Mouse (Mus musculus): ENCODE results near the gene C4b. TPM values are rescaled to one million over a fixed set of nuclear protein-coding genes. Genes with fewer than 3 reads are reported as not detected.
"Not testable (repeated sequence)": the region's sequence is repeated elsewhere in the genome, so short reads cannot be mapped to it uniquely, and the experiment has no call there.

Gene C4b
- 19.6 and 26.6 TPM in 2 replicates for polyA plus RNA-seq (2015; fragmentation: Nextera tagmentation; extraction: Ambion mirVana)

DNA sequence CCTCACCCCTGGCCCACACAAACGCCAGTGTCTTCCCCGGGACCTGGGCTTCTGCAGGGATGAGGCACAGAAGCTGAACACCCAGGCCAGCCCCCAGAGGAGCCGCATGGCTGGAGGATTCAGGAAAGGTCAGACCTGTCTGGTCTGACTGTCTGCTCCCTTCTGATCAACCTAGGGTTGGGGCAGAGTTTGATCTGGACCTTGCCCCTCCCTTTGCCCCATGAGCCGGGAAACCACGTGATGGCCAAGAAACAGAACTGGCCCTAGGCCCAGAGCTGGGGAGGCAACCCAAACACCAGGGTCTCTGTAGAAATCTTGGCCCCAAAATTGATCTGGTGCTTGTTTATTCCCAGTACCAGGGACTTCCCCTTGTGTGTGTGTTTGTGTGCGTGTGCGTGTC is at the start of gene C4b:
Gene C4b (minus strand): TSS at position 164 of the 400 bp plus-strand sequence.
- WGBS (ENCODE audit: insufficient replicate concordance) = 64% methylated on average over 7 of the region's 7 CpGs
- Histone ChIP-seq H3K9ac (ENCODE audit: low read depth, low read length) (no peak within 1 kb of the TSS), H3K4me2 (ENCODE audit: low read depth, low read length) (no peak within 1 kb of the TSS), H3K4me1 (ENCODE audit: control insufficient read depth, low read depth, low read length) (no peaks in the 10 kb centered on the region), H3K36me3 (ENCODE audit: control insufficient read depth, insufficient read depth) (no peaks in the 10 kb centered on the region), H3K27me3 (ENCODE audit: control insufficient read depth, insufficient read depth, low read depth, low read length) (no peaks in the 10 kb centered on the region), H3K4me3 (ENCODE audit: low read depth, low read length) (no peak within 1 kb of the TSS), H3K27ac (ENCODE audit: low read length) (peak within 1 kb of the TSS; percentile 53; the same call in 1 of the 2 replicates), H3K9me3 (replicated peaks; ENCODE audit: control insufficient read depth, low read length) (no peaks in the 10 kb centered on the region)
- peak; percentile 80 for ATAC-seq (ENCODE audit: low read depth)

DNA sequence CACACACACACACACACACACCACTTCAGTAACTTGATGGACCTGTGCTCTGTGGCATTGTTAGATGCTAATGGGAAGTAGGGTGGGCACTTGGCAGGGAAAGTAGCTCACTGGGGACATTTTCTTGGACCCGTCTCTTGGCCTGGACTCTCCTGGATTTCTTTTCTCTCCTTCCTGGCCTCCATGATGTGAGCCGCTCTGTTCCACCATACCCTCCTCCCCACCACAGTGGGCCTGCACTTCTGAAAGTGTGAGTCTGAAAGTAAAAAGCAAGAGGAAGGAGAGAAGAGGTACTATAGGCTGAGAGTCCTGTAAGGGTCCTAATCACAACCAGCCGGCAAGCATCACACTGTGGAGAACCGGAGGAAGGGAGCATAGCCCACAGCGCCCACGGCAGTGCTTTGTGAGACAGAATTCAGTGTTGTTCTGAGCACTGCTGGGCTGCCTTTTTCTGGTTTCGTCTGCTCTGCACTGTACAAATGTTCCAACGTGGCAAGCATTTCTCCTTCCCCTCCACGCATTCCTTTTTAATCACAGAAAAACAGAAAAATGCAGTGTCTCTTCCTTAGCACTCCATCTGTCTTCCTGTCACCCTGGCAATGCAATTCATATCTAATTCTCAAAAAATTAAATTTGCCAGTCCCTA is 34.1 kb upstream of the C4b start:
- Histone ChIP-seq H3K4me1 (ENCODE audit: control insufficient read depth, low read depth, low read length) (no peaks in the 10 kb centered on the region), H3K27me3 (ENCODE audit: control insufficient read depth, insufficient read depth, low read depth, low read length) (no peaks in the 10 kb centered on the region), H3K4me3 (ENCODE audit: low read depth, low read length) (no peak overlapping the region), H3K27ac (ENCODE audit: low read length) (no peak overlapping the region), H3K4me2 (ENCODE audit: low read depth, low read length) (no peak overlapping the region), H3K9ac (ENCODE audit: low read depth, low read length) (no peak overlapping the region), H3K36me3 (ENCODE audit: control insufficient read depth, insufficient read depth) (no peaks in the 10 kb centered on the region), H3K9me3 (replicated peaks; ENCODE audit: control insufficient read depth, low read length) (no peaks in the 10 kb centered on the region)
- ATAC-seq (ENCODE audit: low read depth) = no peak
- 58% methylated on average over 9 of the region's 9 CpGs for WGBS (ENCODE audit: insufficient replicate concordance)

DNA sequence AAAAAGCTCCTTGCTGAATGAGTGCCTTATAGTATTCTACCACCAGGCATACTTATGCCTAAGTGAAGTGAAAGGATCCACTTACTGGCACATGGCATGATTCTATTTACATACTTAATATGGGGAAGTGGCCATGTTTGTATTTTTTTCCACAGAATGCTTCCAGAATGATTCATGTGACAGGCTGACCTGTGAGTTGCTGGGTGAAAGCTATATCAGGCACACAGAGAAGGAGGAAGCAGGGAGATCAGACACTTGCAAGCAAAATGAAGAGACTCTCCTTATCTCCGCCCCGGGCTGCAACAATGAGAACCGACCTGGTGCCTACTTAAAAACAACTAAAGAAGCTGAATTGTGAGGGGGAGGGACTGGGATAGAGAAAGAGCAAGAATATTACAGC is 17.8 kb upstream of the C4b start:
- H3K4me3 ChIP-seq (ENCODE audit: low read depth, low read length) = no peak overlapping the region
- H3K4me2 ChIP-seq (ENCODE audit: low read depth, low read length) = no peak overlapping the region
- H3K36me3 ChIP-seq (ENCODE audit: control insufficient read depth, insufficient read depth) = no peaks in the 10 kb centered on the region
- H3K9me3 ChIP-seq (replicated peaks; ENCODE audit: control insufficient read depth, low read length) = no peaks in the 10 kb centered on the region
- no peak overlapping the region for H3K27ac ChIP-seq (ENCODE audit: low read length)
- no peak overlapping the region for H3K9ac ChIP-seq (ENCODE audit: low read depth, low read length)
- H3K27me3 ChIP-seq (ENCODE audit: control insufficient read depth, insufficient read depth, low read depth, low read length) = no peaks in the 10 kb centered on the region
- no peaks in the 10 kb centered on the region for H3K4me1 ChIP-seq (ENCODE audit: control insufficient read depth, low read depth, low read length)
- no peak for ATAC-seq (ENCODE audit: low read depth)
- WGBS (ENCODE audit: insufficient replicate concordance) = 53% methylated on average over 3 of the region's 3 CpGs

DNA sequence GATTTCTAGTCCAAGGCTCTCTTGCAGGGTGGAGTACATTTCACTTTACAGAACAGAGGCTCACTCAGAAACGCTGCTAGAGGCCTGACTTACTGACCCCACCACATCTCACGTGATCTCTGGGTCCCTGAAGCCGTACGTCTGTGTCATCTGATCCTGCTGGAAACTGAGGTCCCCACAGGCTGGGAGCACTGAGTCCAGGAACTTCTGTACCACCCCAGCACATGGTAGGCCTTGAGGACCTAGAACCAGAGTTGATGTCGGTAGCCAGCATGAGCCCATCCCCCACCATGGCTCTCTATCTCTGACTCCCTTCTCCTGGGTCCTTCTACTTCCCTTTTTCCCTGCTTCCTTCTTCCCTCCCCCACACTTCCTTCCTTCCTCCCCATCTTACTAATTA is 2.8 kb upstream of the C4b start:
- no peaks in the 10 kb centered on the region for H3K4me1 ChIP-seq (ENCODE audit: control insufficient read depth, low read depth, low read length)
- no peak overlapping the region for H3K27ac ChIP-seq (ENCODE audit: low read length)
- no peak for ATAC-seq (ENCODE audit: low read depth)
- no peaks in the 10 kb centered on the region for H3K9me3 ChIP-seq (replicated peaks; ENCODE audit: control insufficient read depth, low read length)
- WGBS (ENCODE audit: insufficient replicate concordance) = 50% methylated on average over 5 of the region's 5 CpGs
- H3K4me3 ChIP-seq (ENCODE audit: low read depth, low read length) = no peak overlapping the region
- no peak overlapping the region for H3K4me2 ChIP-seq (ENCODE audit: low read depth, low read length)
- H3K36me3 ChIP-seq (ENCODE audit: control insufficient read depth, insufficient read depth) = no peaks in the 10 kb centered on the region
- no peak overlapping the region for H3K9ac ChIP-seq (ENCODE audit: low read depth, low read length)
- no peaks in the 10 kb centered on the region for H3K27me3 ChIP-seq (ENCODE audit: control insufficient read depth, insufficient read depth, low read depth, low read length)

DNA sequence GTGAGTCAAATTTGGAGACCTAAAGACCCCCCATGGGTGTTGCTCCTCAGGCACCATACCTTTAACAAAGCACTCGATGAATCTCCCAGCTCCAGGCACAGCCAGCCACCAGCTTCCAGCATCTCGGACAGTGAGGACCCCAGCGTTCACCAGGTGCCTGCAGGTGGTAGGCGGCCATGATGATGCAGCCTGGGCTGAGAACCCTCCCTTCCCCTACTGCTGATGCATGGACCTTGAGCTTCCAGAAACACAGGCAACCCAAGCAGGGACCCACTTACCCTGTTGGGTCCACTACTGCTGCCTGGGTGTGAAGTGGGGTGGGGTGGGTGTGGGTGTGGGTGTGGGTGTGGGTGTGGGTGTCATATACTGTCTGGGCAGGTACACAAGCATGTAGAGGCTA is 1.5 kb upstream of the C4b start:
- not testable (repeated sequence) for H3K27me3 ChIP-seq (ENCODE audit: control insufficient read depth, insufficient read depth, low read depth, low read length); H3K4me2 ChIP-seq (ENCODE audit: low read depth, low read length); H3K4me1 ChIP-seq (ENCODE audit: control insufficient read depth, low read depth, low read length); H3K36me3 ChIP-seq (ENCODE audit: control insufficient read depth, insufficient read depth); H3K27ac ChIP-seq (ENCODE audit: low read length); H3K9me3 ChIP-seq (replicated peaks; ENCODE audit: control insufficient read depth, low read length); ATAC-seq (ENCODE audit: low read depth); H3K4me3 ChIP-seq (ENCODE audit: low read depth, low read length); H3K9ac ChIP-seq (ENCODE audit: low read depth, low read length)
- 70% methylated on average over 4 of the region's 4 CpGs for WGBS (ENCODE audit: insufficient replicate concordance)

DNA sequence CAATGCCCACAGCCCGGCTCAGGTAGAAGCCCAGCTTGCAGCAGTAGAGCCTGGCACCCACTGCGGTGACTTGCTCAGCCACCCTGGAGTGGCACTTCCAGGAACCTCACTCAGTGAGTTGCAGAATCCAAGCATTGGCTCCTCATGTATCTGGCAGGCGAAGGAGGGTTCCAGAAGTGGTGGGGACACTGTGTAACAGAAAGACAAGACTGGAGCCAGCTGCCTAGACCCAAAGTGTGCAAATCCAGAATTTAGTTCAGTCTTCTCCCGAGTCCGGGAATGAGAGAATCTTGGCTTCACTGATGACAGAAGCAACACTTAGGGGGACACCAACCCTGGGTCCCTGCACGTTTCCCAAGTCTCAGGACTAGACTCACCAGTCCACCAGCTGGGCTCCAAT is 929 bp upstream of the C4b start:
- not testable (repeated sequence) for H3K9me3 ChIP-seq (replicated peaks; ENCODE audit: control insufficient read depth, low read length); ATAC-seq (ENCODE audit: low read depth); H3K27ac ChIP-seq (ENCODE audit: low read length); H3K4me2 ChIP-seq (ENCODE audit: low read depth, low read length); H3K36me3 ChIP-seq (ENCODE audit: control insufficient read depth, insufficient read depth); H3K4me1 ChIP-seq (ENCODE audit: control insufficient read depth, low read depth, low read length); H3K27me3 ChIP-seq (ENCODE audit: control insufficient read depth, insufficient read depth, low read depth, low read length); H3K4me3 ChIP-seq (ENCODE audit: low read depth, low read length); H3K9ac ChIP-seq (ENCODE audit: low read depth, low read length)
- WGBS (ENCODE audit: insufficient replicate concordance) = 68% methylated on average over 6 of the region's 6 CpGs

DNA sequence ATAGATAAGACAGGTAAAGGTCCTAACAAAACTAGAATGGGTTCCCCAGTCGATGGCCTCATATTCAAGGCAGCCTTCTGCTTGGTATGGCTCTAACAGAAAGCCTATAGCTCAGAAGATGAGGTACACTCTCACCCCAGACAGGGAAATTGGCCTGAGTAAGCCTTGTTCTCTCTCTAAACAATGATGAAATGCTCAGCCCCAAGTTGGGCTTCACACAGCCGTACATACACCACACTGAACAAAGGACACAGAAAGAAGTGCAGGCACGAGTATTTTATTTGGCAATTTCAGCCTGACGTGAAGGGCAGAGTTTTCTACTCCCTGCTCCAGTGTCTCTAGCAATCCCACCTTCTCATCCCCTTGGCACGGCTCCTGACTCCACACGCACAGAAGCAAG is 524 bp upstream of the C4b start:
- Histone ChIP-seq H3K4me2 (ENCODE audit: low read depth, low read length) (no peak overlapping the region), H3K9ac (ENCODE audit: low read depth, low read length) (no peak overlapping the region), H3K36me3 (ENCODE audit: control insufficient read depth, insufficient read depth) (no peaks in the 10 kb centered on the region), H3K4me3 (ENCODE audit: low read depth, low read length) (no peak overlapping the region), H3K27me3 (ENCODE audit: control insufficient read depth, insufficient read depth, low read depth, low read length) (no peaks in the 10 kb centered on the region), H3K27ac (ENCODE audit: low read length) (peak overlapping the region; percentile 53; the same call in 1 of the 2 replicates), H3K4me1 (ENCODE audit: control insufficient read depth, low read depth, low read length) (no peaks in the 10 kb centered on the region), H3K9me3 (replicated peaks; ENCODE audit: control insufficient read depth, low read length) (no peaks in the 10 kb centered on the region)
- peak; percentile 72 for ATAC-seq (ENCODE audit: low read depth)
- WGBS (ENCODE audit: insufficient replicate concordance) = 52% methylated on average over 6 of the region's 6 CpGs

DNA sequence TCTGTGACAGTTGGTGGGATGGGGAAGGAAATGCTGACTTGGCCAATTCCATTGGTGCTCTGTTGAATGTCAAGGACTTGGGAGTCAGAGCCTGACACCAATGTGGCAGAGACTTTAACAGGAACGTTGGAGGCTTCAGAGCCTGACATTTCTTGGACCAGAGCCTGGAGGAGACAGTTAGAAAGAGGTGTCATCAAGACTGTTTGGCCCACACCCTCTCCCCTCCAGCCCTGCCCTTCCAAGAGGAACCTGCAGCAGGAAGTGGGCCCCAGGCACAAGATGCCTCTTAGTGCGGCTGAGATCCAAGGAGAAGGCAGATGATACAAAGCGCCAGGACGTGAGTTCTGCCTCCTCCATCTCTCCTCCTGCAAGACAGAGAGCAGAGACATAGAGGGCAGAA is 3.4 kb downstream of the C4b start:
- H3K27me3 ChIP-seq (ENCODE audit: control insufficient read depth, insufficient read depth, low read depth, low read length) = no peaks in the 10 kb centered on the region
- ATAC-seq (ENCODE audit: low read depth) = no peak
- no peak overlapping the region for H3K27ac ChIP-seq (ENCODE audit: low read length)
- no peak overlapping the region for H3K4me2 ChIP-seq (ENCODE audit: low read depth, low read length)
- H3K4me1 ChIP-seq (ENCODE audit: control insufficient read depth, low read depth, low read length) = no peaks in the 10 kb centered on the region
- 27% methylated on average over 4 of the region's 4 CpGs for WGBS (ENCODE audit: insufficient replicate concordance)
- H3K9me3 ChIP-seq (replicated peaks; ENCODE audit: control insufficient read depth, low read length) = no peaks in the 10 kb centered on the region
- H3K9ac ChIP-seq (ENCODE audit: low read depth, low read length) = no peak overlapping the region
- no peak overlapping the region for H3K4me3 ChIP-seq (ENCODE audit: low read depth, low read length)
- H3K36me3 ChIP-seq (ENCODE audit: control insufficient read depth, insufficient read depth) = no peaks in the 10 kb centered on the region

DNA sequence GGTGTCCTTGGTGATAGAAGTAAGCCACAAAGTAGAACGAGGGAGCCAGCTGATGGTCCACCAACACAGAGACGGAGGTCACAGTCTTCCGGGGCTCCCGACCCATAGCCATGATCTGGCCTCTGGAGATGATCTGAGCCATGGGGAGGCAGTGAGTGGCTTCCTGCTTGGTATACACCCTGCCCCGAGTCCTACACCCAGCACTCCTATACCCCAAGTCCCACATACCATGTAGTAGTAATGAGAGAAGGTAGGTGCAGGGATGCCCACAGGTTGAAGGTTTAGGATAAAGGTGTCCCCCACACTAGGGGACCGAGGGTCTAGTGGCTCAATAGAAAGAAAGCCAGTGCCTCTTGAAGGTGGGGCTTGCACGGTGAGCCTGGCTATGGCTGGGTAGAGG is 4.0 kb downstream of the C4b start:
- H3K4me2 ChIP-seq (ENCODE audit: low read depth, low read length) = not testable (repeated sequence)

More for the DNA sequence above, 4.0 kb downstream of the C4b start:
- not testable (repeated sequence) for H3K27me3 ChIP-seq (ENCODE audit: control insufficient read depth, insufficient read depth, low read depth, low read length); H3K9ac ChIP-seq (ENCODE audit: low read depth, low read length); ATAC-seq (ENCODE audit: low read depth); H3K27ac ChIP-seq (ENCODE audit: low read length); H3K9me3 ChIP-seq (replicated peaks; ENCODE audit: control insufficient read depth, low read length); H3K4me1 ChIP-seq (ENCODE audit: control insufficient read depth, low read depth, low read length); H3K4me3 ChIP-seq (ENCODE audit: low read depth, low read length); H3K36me3 ChIP-seq (ENCODE audit: control insufficient read depth, insufficient read depth)
- 60% methylated on average over 7 of the region's 7 CpGs for WGBS (ENCODE audit: insufficient replicate concordance)

Data from liver, embryonic 16.5 days (tissue).